ENCODE assay signal across 8 mouse cellular contexts in genomic region chr2:106194369-106195023, GRCm38 (mm10).
DNase-seq lines count a peak whose midpoint lies in the region; ATAC-seq lines count a peak whose summit lies in the region.

No protein-coding gene starts in this region.

- no peak for ATAC-seq in erythroid progenitor cell, adult 5-6 weeks (replicated peaks; ENCODE audit: low FRiP score, poor library complexity, severe bottlenecking)

- peak; percentile 84 for DNase-seq in ZHBTc4 (ENCODE audit: low read depth, low spot score)
- peak; percentile 90 for DNase-seq in cerebellum, adult 9-10 months
- peak; percentile 57 to 79 for DNase-seq in frontal cortex, postnatal 10 days (ENCODE audit: low spot score in 2 of 2)
- DNase-seq in hindlimb bud, embryonic 11.5 days (ENCODE audit: extremely low spot score, low read depth, low spot score) = peak; percentile 76
- peak; percentile 67 to 69 for DNase-seq in left cerebral cortex, adult 18-20 months (ENCODE audit: low spot score in 2 of 2)
- DNase-seq in lung, postnatal 4 days = peak; percentile 37 to 61
- peak; percentile 80 for DNase-seq in right cerebral cortex, postnatal 14 days
